Mouse (Mus musculus) macrophage (primary cell): ENCODE data around the gene Leng9. TPM values are rescaled to one million over a fixed set of nuclear protein-coding genes. Genes with fewer than 3 reads are reported as not detected.

Source experiments
- H3K27ac ChIP-seq: fragments of 350-480 bp; formaldehyde crosslinking; 2 replicates; pipeline ENCODE4 v1.9.0; 2021
- H3K36me3 ChIP-seq: fragments of 350-480 bp; formaldehyde crosslinking; 2 replicates; pipeline ENCODE4 v1.9.0; 2021; ENCODE audit errors: inconsistent target
- H3K4me3 ChIP-seq: fragments of 350-480 bp; formaldehyde crosslinking; 2 replicates; pipeline ENCODE4 v1.9.0; 2021; ENCODE audit errors: inconsistent target
- H3K79me2 ChIP-seq: fragments of 350-480 bp; formaldehyde crosslinking; 2 replicates; pipeline ENCODE4 v1.9.0; 2021; ENCODE audit errors: inconsistent target
- WGBS: methylation state at CpG from one replicate; pipeline ENCODE4 v1.1.7; 2026; ENCODE audit warnings: inconsistent platforms; ENCODE audit not compliant: missing documents; 5-methylcytosine and 5-hydroxymethylcytosine counted together
- polyA plus RNA-seq: library from polyadenylated mRNA; stranded (reverse); fragments of 250-400 nt; gene quantifications from 3 replicates; pipeline ENCODE4 v1.2.4, GENCODE M21; 2018; ENCODE audit warnings: inconsistent platforms

The Leng9 gene
- polyA plus RNA-seq, 1 experiment from 2014 or later: 1.8 TPM

GRCm38 (mm10) chr7:4137746-4138145 lies 12.4 kb downstream of the Leng9 start:
- peaks cover 71% of the 10 kb centered on the region for H3K79me2 ChIP-seq
- H3K36me3 ChIP-seq: peaks cover 43% of the 10 kb centered on the region
- H3K4me3 ChIP-seq: peak overlapping the region; percentile 84
- peak overlapping the region; percentile 22; the same call in 1 of the 2 replicates for H3K27ac ChIP-seq
- WGBS: 68% methylated on average over 3 of the region's 3 CpGs

GRCm38 (mm10) chr7:4136771-4137531 lies 13.2 kb downstream of the Leng9 start, which contains the start of gene Leng8:
Gene Leng8, plus strand, starts transcription at chr7:4137039.
- Histone ChIP-seq H3K36me3 (peaks cover 35% of the 10 kb centered on the region), H3K27ac (peak within 1 kb of the TSS; percentile 60), H3K79me2 (peaks cover 64% of the 10 kb centered on the region), H3K4me3 (peak within 1 kb of the TSS; percentile 84)
- WGBS: under 1% methylated on average over 76 of the region's 78 CpGs

GRCm38 (mm10) chr7:4136404-4136770 lies 13.8 kb downstream of the Leng9 start:
- Histone ChIP-seq H3K4me3 (peak overlapping the region; percentile 80), H3K36me3 (peaks cover 30% of the 10 kb centered on the region), H3K79me2 (peaks cover 59% of the 10 kb centered on the region), H3K27ac (peak overlapping the region; percentile 60)
- 2% methylated on average over 16 of the region's 16 CpGs for WGBS

- peaks cover 15% of the 10 kb centered on the region for H3K36me3 ChIP-seq
- no peak overlapping the region for H3K27ac ChIP-seq
- WGBS: 98% methylated on average over 5 of the region's 5 CpGs
- peaks cover 44% of the 10 kb centered on the region for H3K79me2 ChIP-seq
- no peak overlapping the region for H3K4me3 ChIP-seq
Observed at GRCm38 (mm10) chr7:4134911-4135310, 15.3 kb downstream of the Leng9 start.

- WGBS: 88% methylated on average over 7 of the region's 7 CpGs
- Histone ChIP-seq H3K27ac (no peak overlapping the region), H3K79me2 (peaks cover 25% of the 10 kb centered on the region), H3K4me3 (no peak overlapping the region), H3K36me3 (no peaks in the 10 kb centered on the region)
Observed at GRCm38 (mm10) chr7:4132998-4133397, 17.2 kb downstream of the Leng9 start.

GRCm38 (mm10) chr7:4132581-4132980 lies 17.6 kb downstream of the Leng9 start:
- Histone ChIP-seq H3K79me2 (peaks cover 21% of the 10 kb centered on the region), H3K27ac (no peak overlapping the region), H3K36me3 (no peaks in the 10 kb centered on the region), H3K4me3 (no peak overlapping the region)
- 94% methylated on average over 3 of the region's 3 CpGs for WGBS

GRCm38 (mm10) chr7:4131964-4132363 lies 18.2 kb downstream of the Leng9 start:
- Histone ChIP-seq H3K36me3 (no peaks in the 10 kb centered on the region), H3K27ac (no peak overlapping the region), H3K79me2 (peaks cover 18% of the 10 kb centered on the region; the same call in 1 of the 2 replicates), H3K4me3 (no peak overlapping the region)
- 95% methylated on average over 7 of the region's 8 CpGs for WGBS

- H3K27ac ChIP-seq: no peak overlapping the region
- H3K79me2 ChIP-seq: peaks cover 12% of the 10 kb centered on the region; the same call in 1 of the 2 replicates
- H3K36me3 ChIP-seq: no peaks in the 10 kb centered on the region
- no peak overlapping the region for H3K4me3 ChIP-seq
- WGBS: 53% methylated on average over 13 of the region's 13 CpGs
Observed at GRCm38 (mm10) chr7:4130686-4131452, 19.3 kb downstream of the Leng9 start.

- Histone ChIP-seq H3K27ac (no peak overlapping the region), H3K79me2 (no peaks in the 10 kb centered on the region), H3K4me3 (no peak overlapping the region), H3K36me3 (no peaks in the 10 kb centered on the region)
- 94% methylated on average over 5 of the region's 6 CpGs for WGBS
Observed at GRCm38 (mm10) chr7:4128860-4129259, 21.3 kb downstream of the Leng9 start.

- Histone ChIP-seq H3K79me2 (no peaks in the 10 kb centered on the region), H3K4me3 (no peak overlapping the region), H3K27ac (no peak overlapping the region), H3K36me3 (no peaks in the 10 kb centered on the region)
- WGBS: 84% methylated on average over 4 of the region's 4 CpGs
Observed at GRCm38 (mm10) chr7:4127894-4128293, 22.3 kb downstream of the Leng9 start.

GRCm38 (mm10) chr7:4126992-4127785 lies 23.0 kb downstream of the Leng9 start:
- no peak overlapping the region for H3K4me3 ChIP-seq
- no peaks in the 10 kb centered on the region for H3K79me2 ChIP-seq
- no peaks in the 10 kb centered on the region for H3K36me3 ChIP-seq
- WGBS: 91% methylated on average over 11 of the region's 11 CpGs
- H3K27ac ChIP-seq: no peak overlapping the region

GRCm38 (mm10) chr7:4125306-4125705 lies 24.9 kb downstream of the Leng9 start:
- Histone ChIP-seq H3K27ac (no peak overlapping the region), H3K36me3 (no peaks in the 10 kb centered on the region), H3K4me3 (no peak overlapping the region), H3K79me2 (no peaks in the 10 kb centered on the region)
- 40% methylated on average over 9 of the region's 9 CpGs for WGBS

- Histone ChIP-seq H3K36me3 (no peaks in the 10 kb centered on the region), H3K79me2 (no peaks in the 10 kb centered on the region), H3K27ac (no peak overlapping the region), H3K4me3 (no peak overlapping the region)
- 51% methylated on average over 4 of the region's 5 CpGs for WGBS
Observed at GRCm38 (mm10) chr7:4124856-4125255, 25.3 kb downstream of the Leng9 start.

- Histone ChIP-seq H3K4me3 (no peak overlapping the region), H3K36me3 (no peaks in the 10 kb centered on the region), H3K79me2 (no peaks in the 10 kb centered on the region), H3K27ac (no peak overlapping the region)
- WGBS: 18% methylated on average over 10 of the region's 10 CpGs
Observed at GRCm38 (mm10) chr7:4124315-4124759, 25.8 kb downstream of the Leng9 start.
